Mouse (Mus musculus) adrenal gland, postnatal 10 days (tissue): ENCODE data around the gene Gm28043. TPM values are rescaled to one million over a fixed set of nuclear protein-coding genes. Genes with fewer than 3 reads are reported as not detected.

ENCODE experiments used
- DNase-seq: peaks from one replicate; pipeline ENCODE4 v3.0.0; 2021; ENCODE audit warnings: mixed read lengths
- total RNA-seq, 2 experiments: library from RNA; stranded (reverse); gene quantifications; 2 replicates each; pipeline ENCODE4 v1.2.3; 2021

Gene Gm28043
- total RNA-seq, 2 experiments from 2014 or later, result 2.3 to 4.6 TPM

- no peak for DNase-seq
These were observed 65.5 kb downstream of the Gm28043 start for GRCm38 (mm10) chr17:29680174-29680573.

DNA sequence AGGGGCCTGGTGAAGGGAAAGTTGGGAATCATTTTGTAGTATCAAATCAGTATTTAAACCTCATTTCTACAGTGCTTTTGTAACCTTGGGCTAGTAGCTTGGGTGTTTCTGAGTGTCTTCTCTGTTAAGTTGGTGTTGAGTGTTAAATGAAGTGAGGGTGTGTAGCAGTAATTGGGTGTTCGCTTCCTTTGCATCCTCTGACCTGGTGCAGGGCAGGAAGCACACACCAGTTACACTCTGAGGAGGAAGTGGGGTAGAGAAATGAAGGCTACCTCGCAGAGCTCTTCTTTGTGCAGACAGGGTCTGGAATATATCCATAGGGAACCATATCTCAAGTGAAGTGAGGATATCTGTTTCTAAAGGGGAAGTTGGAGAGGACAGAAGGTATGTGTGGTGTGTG lies 66.2 kb downstream of the Gm28043 start:
- DNase-seq, result no peak

DNA sequence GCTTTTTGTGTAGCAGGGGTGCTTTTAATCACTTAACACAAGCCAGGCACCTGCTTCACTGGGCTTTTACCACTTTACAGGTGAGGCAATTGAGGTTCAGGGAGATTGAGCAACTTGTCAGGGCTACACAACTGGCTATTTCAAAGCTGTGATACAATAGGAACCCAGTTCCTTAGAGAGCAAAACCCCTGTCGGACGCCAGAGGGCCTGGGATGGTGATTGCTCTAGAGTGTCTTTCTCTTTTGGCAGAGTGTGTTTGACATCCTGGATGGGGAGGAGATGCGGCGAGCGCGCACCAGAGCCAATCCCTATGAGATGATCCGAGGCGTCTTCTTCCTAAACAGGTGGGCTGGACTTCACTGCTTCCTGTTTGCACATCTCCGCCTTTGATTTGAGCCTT lies 67.0 kb downstream of the Gm28043 start:
- DNase-seq, result no peak

GRCm38 (mm10) chr17:29682261-29682660 lies 67.6 kb downstream of the Gm28043 start:
- DNase-seq, result no peak

GRCm38 (mm10) chr17:29683127-29683526 lies 68.5 kb downstream of the Gm28043 start:
- DNase-seq, result no peak

- no peak for DNase-seq
These were observed 69.6 kb downstream of the Gm28043 start for GRCm38 (mm10) chr17:29684275-29684674.

GRCm38 (mm10) chr17:29686771-29687170 lies 72.1 kb downstream of the Gm28043 start:
- DNase-seq, result no peak

- no peak for DNase-seq
These were observed 72.7 kb downstream of the Gm28043 start for GRCm38 (mm10) chr17:29687373-29687772.

GRCm38 (mm10) chr17:29688610-29689009 lies 73.9 kb downstream of the Gm28043 start:
- DNase-seq, result no peak

DNA sequence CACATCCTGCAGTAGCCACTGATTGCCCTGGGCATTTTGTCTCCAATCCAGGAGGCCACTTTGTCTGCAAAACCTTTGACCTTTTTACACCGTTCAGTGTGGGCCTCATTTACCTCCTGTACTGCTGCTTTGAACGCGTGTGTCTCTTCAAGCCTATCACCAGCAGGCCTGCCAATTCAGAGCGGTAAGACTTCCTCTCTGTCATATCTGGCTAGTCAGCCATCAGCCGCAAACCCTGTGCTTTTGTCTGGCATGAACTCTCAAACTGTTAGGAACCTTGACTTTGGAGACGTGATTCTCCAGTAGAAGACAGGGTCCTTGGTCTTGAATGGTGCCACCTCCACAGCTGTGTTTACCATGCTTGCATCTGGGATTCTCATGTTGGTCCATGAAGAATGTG lies 75.6 kb downstream of the Gm28043 start:
- no peak for DNase-seq

DNA sequence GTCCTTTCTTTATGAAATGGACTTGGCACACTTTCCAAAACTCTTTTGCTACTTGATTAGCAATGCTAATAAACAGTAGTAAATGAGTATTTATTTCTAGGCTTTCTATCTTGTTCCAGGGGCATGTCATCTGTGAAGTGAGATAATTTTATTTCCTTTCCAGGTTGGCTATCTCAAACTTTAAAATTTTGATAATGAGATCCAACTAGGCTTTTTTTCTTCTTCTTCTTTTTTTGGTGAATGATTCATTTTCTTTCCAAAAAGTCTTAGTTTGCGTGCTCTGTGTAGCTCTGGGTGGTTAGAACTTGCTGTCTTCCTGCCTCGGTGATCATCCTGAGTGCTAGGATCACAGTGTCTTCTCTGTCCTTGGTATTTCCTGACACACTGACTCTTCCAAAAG lies 78.2 kb downstream of the Gm28043 start:
- DNase-seq, result no peak

DNA sequence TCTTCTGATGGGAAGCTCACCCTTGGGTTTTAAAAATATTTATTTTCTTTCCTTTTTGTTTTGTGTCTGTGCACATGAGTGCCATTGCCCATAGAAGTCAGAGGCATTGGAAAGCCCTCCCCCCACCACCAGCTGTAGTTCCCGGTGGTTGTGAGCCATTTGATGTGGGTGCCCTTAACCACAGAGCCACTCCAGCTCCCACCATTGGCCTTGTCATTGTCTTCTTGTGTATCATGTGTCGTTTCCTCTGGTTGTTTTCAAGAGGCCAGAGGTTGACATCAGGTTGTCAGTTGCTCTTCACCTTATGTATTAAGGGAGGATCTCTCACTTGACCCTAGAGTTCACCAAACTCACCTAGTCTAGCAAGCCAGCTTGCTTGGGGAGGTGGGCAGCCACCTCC lies 78.9 kb downstream of the Gm28043 start:
- no peak for DNase-seq

DNA sequence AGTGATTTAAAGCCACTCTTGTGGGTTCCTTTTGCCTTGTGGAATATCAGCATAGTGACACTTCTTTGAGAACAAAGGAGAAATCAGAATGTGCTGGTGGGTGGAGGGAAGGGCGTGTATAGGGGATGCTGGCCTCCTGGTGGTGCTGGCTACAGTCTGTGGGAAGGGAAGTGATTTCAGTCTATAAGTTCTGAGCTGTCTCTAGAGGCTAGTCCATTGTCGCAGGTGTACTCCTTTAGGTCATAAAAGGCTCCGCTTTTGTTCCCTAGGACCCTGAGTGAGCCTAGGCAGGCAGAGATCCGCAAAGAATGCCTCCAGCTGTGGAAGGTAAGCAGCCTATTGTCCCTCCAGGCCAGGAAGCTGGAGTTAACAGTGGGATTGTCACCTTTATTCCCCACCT lies 79.8 kb downstream of the Gm28043 start:
- no peak for DNase-seq

DNA sequence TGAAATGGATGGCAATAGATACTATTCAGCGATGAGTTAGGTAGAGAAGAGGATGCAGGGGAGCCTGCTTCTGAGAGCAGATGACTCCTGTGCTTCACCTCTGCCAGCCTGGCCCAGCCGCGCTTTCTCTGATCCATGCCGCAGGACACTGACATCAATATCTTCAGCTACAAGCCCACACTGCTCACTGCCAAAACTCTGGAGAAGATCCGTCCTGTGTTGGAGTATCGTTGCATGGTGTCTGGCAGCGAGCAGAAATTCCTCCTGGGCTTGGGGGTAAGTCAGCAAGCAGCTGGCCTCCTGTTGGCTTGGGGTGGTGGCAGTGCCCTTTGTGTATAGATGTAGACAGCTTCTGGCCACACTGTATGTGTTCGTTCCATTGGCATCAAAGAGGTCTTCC lies 82.3 kb downstream of the Gm28043 start:
- no peak for DNase-seq

DNA sequence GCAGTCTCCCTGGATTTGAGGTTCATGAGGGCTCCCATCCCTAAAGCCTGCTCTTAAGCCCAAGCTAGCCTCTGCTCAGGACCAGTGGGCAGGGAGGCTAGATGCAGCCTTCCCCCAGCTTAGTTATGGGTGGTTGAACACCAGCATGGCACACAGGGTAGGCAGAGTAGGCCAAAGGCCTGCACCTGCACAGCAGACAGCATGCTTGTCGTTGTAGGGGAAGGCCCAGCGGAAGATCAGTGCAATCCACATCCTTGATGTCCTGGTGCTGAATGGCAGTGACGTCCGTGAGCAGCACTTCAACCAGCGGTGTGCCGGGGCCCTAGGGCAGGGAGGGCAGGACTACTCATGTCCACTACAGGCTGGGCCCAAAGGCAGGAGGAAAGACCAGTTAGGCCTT lies 83.7 kb downstream of the Gm28043 start:
- DNase-seq, result no peak

- no peak for DNase-seq
These were observed 85.9 kb downstream of the Gm28043 start for GRCm38 (mm10) chr17:29700573-29700972.

GRCm38 (mm10) chr17:29702938-29703710 lies 88.4 kb downstream of the Gm28043 start:
- DNase-seq, result no peak

DNA sequence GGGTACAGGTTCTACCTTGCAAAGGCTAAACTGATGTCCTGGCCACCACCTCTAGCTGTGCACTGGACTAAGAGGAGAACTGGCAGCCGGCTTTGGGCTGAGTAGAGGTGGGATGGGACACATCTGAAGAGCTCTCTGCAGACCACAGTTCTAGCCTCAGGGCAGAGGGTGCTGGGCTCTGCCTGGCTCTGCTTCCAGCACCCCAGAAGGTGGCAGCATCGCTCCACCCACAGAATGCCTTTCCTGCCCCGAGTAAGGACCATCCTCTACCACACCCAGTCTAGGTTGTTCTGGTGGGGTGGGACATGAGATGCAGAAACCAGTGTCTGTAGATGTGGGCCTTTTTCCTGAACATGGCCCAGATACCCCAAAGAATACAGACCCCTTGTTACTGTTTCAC lies 90.1 kb downstream of the Gm28043 start:
- peak; percentile 75 for DNase-seq

GRCm38 (mm10) chr17:29705881-29706280 lies 91.2 kb downstream of the Gm28043 start:
- peak; percentile 67 for DNase-seq

DNA sequence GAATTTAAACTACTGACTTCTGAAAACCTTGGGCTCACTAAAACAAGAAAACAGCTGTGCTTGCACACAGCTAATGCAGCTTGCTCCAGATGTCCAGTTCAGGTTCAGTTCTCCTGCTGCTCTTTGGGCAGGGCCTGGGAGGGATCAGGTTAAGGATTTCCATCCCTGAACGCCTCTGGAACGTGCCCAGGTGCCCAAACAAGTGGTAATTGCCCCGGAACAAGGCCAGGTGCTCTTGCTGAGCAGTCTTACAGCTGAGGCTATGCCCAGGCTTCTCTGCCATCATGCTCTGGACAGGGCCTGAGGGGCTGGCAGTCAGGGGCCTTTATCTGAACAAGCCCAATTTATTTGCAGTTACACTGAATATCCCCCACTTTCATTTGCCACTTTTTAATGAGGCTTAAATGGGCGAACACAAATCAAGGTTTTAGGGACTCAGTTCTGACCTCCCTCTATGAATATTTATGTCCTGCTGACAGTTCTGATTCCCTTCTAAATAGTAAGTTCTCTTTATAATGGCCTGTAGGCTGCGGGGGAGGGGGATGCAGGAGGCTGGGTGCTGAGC lies 92.4 kb downstream of the Gm28043 start:
- DNase-seq, result no peak

DNA sequence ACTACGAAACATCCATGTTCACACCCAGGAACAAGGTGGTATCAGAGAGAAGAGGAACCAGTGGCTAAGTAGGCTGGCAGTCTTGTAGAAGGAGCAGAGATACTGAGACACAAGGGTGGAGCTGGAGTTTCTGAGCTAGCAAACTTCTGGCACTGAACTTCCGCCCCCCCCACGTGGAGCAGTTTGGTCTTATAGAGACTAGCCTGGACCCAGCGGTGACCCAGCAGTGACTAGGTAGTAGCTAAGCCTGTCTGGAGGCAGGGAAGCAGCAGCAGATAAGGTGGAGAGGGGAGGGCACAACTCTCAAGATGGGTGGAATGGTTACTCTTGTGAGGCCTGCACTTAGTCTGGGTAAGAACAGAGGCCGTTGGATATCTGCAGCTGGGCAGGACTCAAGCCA lies 94.1 kb downstream of the Gm28043 start:
- no peak for DNase-seq

- DNase-seq, result no peak
These were observed 95.9 kb downstream of the Gm28043 start for GRCm38 (mm10) chr17:29710562-29711044.

- peak; percentile 53 for DNase-seq
These were observed 96.5 kb downstream of the Gm28043 start for GRCm38 (mm10) chr17:29711076-29711744.
